In genomic region chr1:135020281-135020940, GRCm38 (mm10) we compare ENCODE assay signal across 13 mouse cellular contexts. TPM values are rescaled to one million over a fixed set of nuclear protein-coding genes. Genes with fewer than 3 reads are reported as not detected.
DNase-seq lines count a peak whose midpoint lies in the region; ATAC-seq and TF ChIP-seq lines count a peak whose summit lies in the region.
"Had no signal": no experiment of that assay in that cellular context is flagged by ENCODE, and none has a peak within 500 bp of the region (broad histone marks: within the 10 kb centered on the region; RNA-seq: fewer than 3 reads in every experiment).

No protein-coding gene starts in this region.

- no peak overlapping the region for H3K27ac ChIP-seq in forebrain, postnatal 0 days (ENCODE audit: low read depth, low read length)
- H3K27ac ChIP-seq in forebrain, embryonic 12.5 days, result no peak overlapping the region
- H3K27ac ChIP-seq in kidney, embryonic 14.5 days (ENCODE audit: low read depth, low read length), result peak overlapping the region; percentile 19; the same call in 1 of the 2 replicates
- H3K27ac ChIP-seq in midbrain, embryonic 15.5 days, result no peak overlapping the region
- no peak overlapping the region for H3K27ac ChIP-seq in midbrain, embryonic 10.5 days (replicated peaks)
- no peak overlapping the region for H3K27ac ChIP-seq in liver, embryonic 11.5 days (ENCODE audit: low read depth, low read length)
- H3K27ac ChIP-seq: gastrocnemius, adult 2 months; left cerebral cortex, adult 2 months had no signal

- ATAC-seq in forebrain, postnatal 0 days, result peak; percentile 12; the same call in 1 of the 2 replicates
- ATAC-seq in forebrain, embryonic 12.5 days (ENCODE audit: low FRiP score), result no peak
- ATAC-seq in kidney, embryonic 14.5 days (ENCODE audit: low FRiP score, low TSS enrichment), result peak; percentile 48; the same call in 1 of the 2 replicates
- ATAC-seq in midbrain, embryonic 15.5 days (replicated peaks), result 0 out of 2 replicates have a peak, but pooled peaks have one; percentile 24
- no peak for ATAC-seq in liver, embryonic 11.5 days (replicated peaks; ENCODE audit: low FRiP score)

- TF ChIP-seq CTCF in forebrain, postnatal 0 days (IDR thresholded peaks at IDR 0.05; ENCODE audit: low read depth), result no peak

- 0 out of 2 replicates have a peak, but pooled peaks cover 16% of the 10 kb centered on the region for H3K4me1 ChIP-seq in forebrain, postnatal 0 days (ENCODE audit: insufficient read depth)
- peaks cover 21% of the 10 kb centered on the region for H3K4me1 ChIP-seq in forebrain, embryonic 12.5 days
- H3K4me1 ChIP-seq in kidney, embryonic 14.5 days (ENCODE audit: control insufficient read depth, insufficient read depth, low read length), result peaks cover 33% of the 10 kb centered on the region
- H3K4me1 ChIP-seq in midbrain, embryonic 15.5 days, result peaks cover 25% of the 10 kb centered on the region
- H3K4me1 ChIP-seq in midbrain, embryonic 10.5 days, result peaks cover 15% of the 10 kb centered on the region
- 0 out of 2 replicates have a peak, but pooled peaks cover 2% of the 10 kb centered on the region for H3K4me1 ChIP-seq in liver, embryonic 11.5 days (replicated peaks; ENCODE audit: control insufficient read depth, insufficient read depth, low read length)

- H3K4me2 ChIP-seq in forebrain, postnatal 0 days (ENCODE audit: low read depth), result no peak overlapping the region
- no peak overlapping the region for H3K4me2 ChIP-seq in forebrain, embryonic 12.5 days
- H3K4me2 ChIP-seq in kidney, embryonic 14.5 days (replicated peaks; ENCODE audit: low read depth, low read length), result no peak overlapping the region
- H3K4me2 ChIP-seq in midbrain, embryonic 15.5 days, result no peak overlapping the region
- no peak overlapping the region for H3K4me2 ChIP-seq in liver, embryonic 11.5 days

- no peaks in the 10 kb centered on the region for H3K27me3 ChIP-seq in forebrain, postnatal 0 days (ENCODE audit: insufficient read depth, low read length)
- H3K27me3 ChIP-seq in forebrain, embryonic 12.5 days, result 0 out of 2 replicates have a peak, but pooled peaks cover 3% of the 10 kb centered on the region
- peaks cover 26% of the 10 kb centered on the region for H3K27me3 ChIP-seq in kidney, embryonic 14.5 days (ENCODE audit: control insufficient read depth, insufficient read depth, low read length)
- H3K27me3 ChIP-seq in midbrain, embryonic 15.5 days (replicated peaks), result no peaks in the 10 kb centered on the region
- no peaks in the 10 kb centered on the region; the same call in 1 of the 2 replicates for H3K27me3 ChIP-seq in midbrain, embryonic 10.5 days (ENCODE audit: low read depth, poor library complexity, severe bottlenecking)
- no peaks in the 10 kb centered on the region; the same call in 1 of the 2 replicates for H3K27me3 ChIP-seq in liver, embryonic 11.5 days (replicated peaks; ENCODE audit: control insufficient read depth, insufficient read depth, low read length)

- no peak for DNase-seq in forebrain, postnatal 0 days
- no peak for DNase-seq in kidney, postnatal 36 days
- DNase-seq in midbrain, embryonic 10.5 days (ENCODE audit: low spot score), result no peak
- no peak for DNase-seq in liver, embryonic 11.5 days (ENCODE audit: low spot score)
- DNase-seq in left cerebral cortex, postnatal 4 days, result no peak
- DNase-seq: B cell, adult 2 months; cerebellum, adult 18-20 months; gastrocnemius, adult 2 months had no signal

- H3K9ac ChIP-seq in forebrain, postnatal 0 days, result no peak overlapping the region
- no peak overlapping the region for H3K9ac ChIP-seq in forebrain, embryonic 12.5 days
- no peak overlapping the region for H3K9ac ChIP-seq in kidney, embryonic 14.5 days (ENCODE audit: low read depth, low read length)
- no peak overlapping the region for H3K9ac ChIP-seq in midbrain, embryonic 15.5 days
- H3K9ac ChIP-seq in liver, embryonic 11.5 days (ENCODE audit: low read depth, low read length), result no peak overlapping the region

- no peaks in the 10 kb centered on the region for H3K9me3 ChIP-seq in forebrain, postnatal 0 days (ENCODE audit: low read length)
- no peaks in the 10 kb centered on the region for H3K9me3 ChIP-seq in forebrain, embryonic 12.5 days
- H3K9me3 ChIP-seq in kidney, embryonic 14.5 days (ENCODE audit: control insufficient read depth, low read length), result no peaks in the 10 kb centered on the region
- no peaks in the 10 kb centered on the region for H3K9me3 ChIP-seq in midbrain, embryonic 15.5 days
- H3K9me3 ChIP-seq in midbrain, embryonic 10.5 days (replicated peaks), result no peaks in the 10 kb centered on the region
- H3K9me3 ChIP-seq in liver, embryonic 11.5 days (ENCODE audit: control insufficient read depth, low read length), result no peaks in the 10 kb centered on the region; the same call in 1 of the 2 replicates

- no peaks in the 10 kb centered on the region for H3K36me3 ChIP-seq in forebrain, postnatal 0 days (ENCODE audit: insufficient read depth)
- no peaks in the 10 kb centered on the region for H3K36me3 ChIP-seq in forebrain, embryonic 12.5 days (replicated peaks)
- H3K36me3 ChIP-seq in kidney, embryonic 14.5 days (ENCODE audit: control insufficient read depth, insufficient read depth, low read length), result no peaks in the 10 kb centered on the region
- H3K36me3 ChIP-seq in midbrain, embryonic 15.5 days (replicated peaks), result no peaks in the 10 kb centered on the region
- no peaks in the 10 kb centered on the region for H3K36me3 ChIP-seq in midbrain, embryonic 10.5 days
- no peaks in the 10 kb centered on the region for H3K36me3 ChIP-seq in liver, embryonic 11.5 days (ENCODE audit: control insufficient read depth, insufficient read depth, low read length)
- H3K36me3 ChIP-seq: G1E had no signal

- intact Hi-C loops in left cerebral cortex, postnatal 4 days (cut with DNase I), result no loop called here

- H3K4me3 ChIP-seq in forebrain, postnatal 0 days (ENCODE audit: low read depth, low read length), result no peak overlapping the region
- H3K4me3 ChIP-seq in forebrain, embryonic 12.5 days (replicated peaks), result no peak overlapping the region
- H3K4me3 ChIP-seq in kidney, embryonic 14.5 days (ENCODE audit: low read length), result no peak overlapping the region
- no peak overlapping the region for H3K4me3 ChIP-seq in midbrain, embryonic 15.5 days
- no peak overlapping the region for H3K4me3 ChIP-seq in midbrain, embryonic 10.5 days
- no peak overlapping the region for H3K4me3 ChIP-seq in liver, embryonic 11.5 days (ENCODE audit: low read depth, low read length)
- H3K4me3 ChIP-seq: gastrocnemius, adult 2 months; left cerebral cortex, adult 2 months had no signal

- 77% methylated on average over 5 of the region's 5 CpGs for WGBS in forebrain, postnatal 0 days
- whole genome bisulfite sequencing in forebrain, embryonic 12.5 days, result 82% methylated on average over 5 of the region's 5 CpGs
- WGBS in kidney, embryonic 14.5 days, result 66% methylated on average over 5 of the region's 5 CpGs
- WGBS in midbrain, embryonic 15.5 days, result 85% methylated on average over 5 of the region's 5 CpGs
- WGBS in midbrain, embryonic 10.5 days, result 81% methylated on average over 5 of the region's 5 CpGs
- 67% methylated on average over 5 of the region's 5 CpGs for WGBS in liver, embryonic 11.5 days

RNA-seq across cellular contexts. Expression of gene Ube2t, which starts 58.0 kb away (rescaled TPM):
- total RNA-seq in forebrain, postnatal 0 days (2014; rRNA removed), result 5.7 and 5.8 TPM in 2 replicates
- polyA plus RNA-seq in forebrain, postnatal 0 days (2015; fragmentation: Nextera tagmentation; extraction: Ambion mirVana), result 8.7 and 9.0 TPM in 2 replicates
- 49.7 and 50.3 TPM in 2 replicates for polyA plus RNA-seq in forebrain, embryonic 12.5 days (2016; fragmentation: Nextera tagmentation; extraction: Ambion mirVana)
- 40.6 and 50.3 TPM in 2 replicates for polyA plus RNA-seq in kidney, embryonic 14.5 days (2014; fragmentation: Nextera tagmentation; extraction: Ambion mirVana)
- polyA plus RNA-seq in midbrain, embryonic 15.5 days (2015; fragmentation: Nextera tagmentation; extraction: Ambion mirVana), result 10.4 and 11.9 TPM in 2 replicates
- polyA plus RNA-seq in midbrain, embryonic 10.5 days (2016; fragmentation: Nextera tagmentation; extraction: Ambion mirVana), result 54.2 and 61.5 TPM in 2 replicates
- 55.7 and 60.0 TPM in 2 replicates for polyA plus RNA-seq in liver, embryonic 11.5 days (2014; fragmentation: Nextera tagmentation; extraction: Ambion mirVana)
- total RNA-seq in left cerebral cortex, postnatal 4 days (2021), result 1 to 10 TPM; 2.3 to 3.0 TPM

Comparison
In these comparisons a context has a peak if more than half of its experiments do, and no peak if none do; other contexts are left out.
1. ATAC-seq: peak in forebrain, postnatal 0 days (single experiment), kidney, embryonic 14.5 days (single experiment) and midbrain, embryonic 15.5 days (single experiment); none in forebrain, embryonic 12.5 days (single experiment) and liver, embryonic 11.5 days (single experiment).